Mouse (Mus musculus): ENCODE results near the gene Zfp748. TPM values are rescaled to one million over a fixed set of nuclear protein-coding genes. Genes with fewer than 3 reads are reported as not detected.

Zfp748 gene
- polyA plus RNA-seq (2014; fragmentation: Illumina TruSeq; extraction: RNeasy Lipid Tissue Mini Kit (QIAGEN cat#74804); ENCODE audit: low read depth, low replicate concordance): 8.8 TPM

DNA sequence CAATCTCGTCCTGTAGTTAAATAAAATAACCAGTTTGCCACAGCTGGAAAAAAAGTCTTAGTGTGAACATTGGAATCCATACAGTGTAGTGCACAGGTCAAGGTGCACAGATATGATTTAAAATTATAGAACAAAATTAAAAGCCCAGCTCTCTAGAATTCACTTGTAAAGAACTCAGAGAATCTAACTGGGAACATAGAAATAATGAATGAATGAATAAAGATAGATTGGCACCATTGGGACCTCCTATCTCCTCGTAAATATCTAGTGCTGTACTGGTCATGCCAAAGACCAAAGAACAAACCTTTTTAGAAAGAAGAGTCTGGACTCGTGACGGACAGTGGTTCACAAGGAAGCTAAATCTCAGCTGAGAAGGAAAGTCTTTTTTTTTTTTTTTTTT is at the start of gene Zfp748:
Zfp748 (minus strand) TSS at position 101 of the 400 bp plus-strand sequence.

DNA sequence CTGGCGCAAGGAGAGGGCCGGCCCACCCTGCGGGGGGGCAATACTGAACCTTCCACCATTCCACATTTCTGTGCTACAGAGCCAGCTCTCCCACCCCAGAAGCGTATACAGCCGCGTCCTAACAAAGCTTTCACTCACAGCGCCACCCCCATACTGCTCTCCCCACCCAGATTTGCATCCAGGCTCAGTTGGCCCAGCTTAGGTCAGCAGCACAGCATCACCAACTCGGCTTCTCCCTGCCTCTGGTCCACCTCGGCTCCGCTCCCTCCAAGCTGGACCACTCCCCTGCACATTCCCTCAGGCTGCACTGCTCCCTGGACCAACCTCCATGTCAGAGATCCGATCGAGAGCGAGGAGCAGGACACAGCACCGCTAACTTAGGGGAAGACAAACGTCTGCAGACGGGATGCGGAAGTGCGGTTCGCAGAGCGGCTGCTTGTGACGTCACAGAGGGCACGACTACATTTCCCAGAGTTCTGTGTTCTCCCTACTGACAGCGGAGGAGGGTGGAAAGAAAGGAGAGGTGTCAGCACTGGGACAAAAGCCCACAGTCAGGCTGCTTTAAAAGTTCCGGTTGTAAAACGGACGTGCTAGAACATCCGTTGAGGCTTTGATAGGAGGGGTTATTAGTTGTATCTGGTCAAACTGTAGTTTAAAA is 27.7 kb downstream of the Zfp748 start, which contains the start of the genes Gm26965 and Zfp87:
Gm26965 (minus strand) TSS at position 399 of the 658 bp plus-strand sequence.
Zfp87 (minus strand) TSS at position 425 of the 658 bp plus-strand sequence.

DNA sequence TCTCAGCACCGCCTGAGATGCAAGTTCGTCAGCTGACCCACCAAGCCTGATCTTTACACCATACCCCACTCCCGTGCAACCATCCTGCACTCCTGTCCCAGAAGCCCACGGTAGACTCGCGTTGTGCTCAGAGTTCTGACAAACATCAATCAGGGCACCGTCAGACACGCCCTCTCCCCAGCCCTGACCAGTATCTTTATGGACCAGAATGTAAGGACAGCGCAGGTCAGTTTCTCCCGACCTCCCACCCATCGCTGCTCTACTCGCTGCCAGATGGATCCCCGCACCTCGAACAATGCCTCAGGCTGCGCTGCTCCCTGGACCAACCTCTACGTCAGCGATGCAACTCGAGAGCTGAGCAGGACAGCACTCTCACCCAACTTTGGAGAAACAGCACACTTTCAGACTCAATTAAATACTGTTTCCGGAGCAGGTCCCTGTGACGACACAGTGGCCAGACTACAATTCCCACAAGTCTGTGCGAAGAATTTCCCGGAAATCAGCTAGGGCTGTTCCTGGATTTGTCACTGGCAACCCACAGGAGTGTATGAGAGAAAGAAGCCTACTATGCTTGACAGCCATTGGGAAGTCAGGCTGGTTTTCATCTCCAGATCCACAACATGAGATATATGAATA is 53.4 kb downstream of the Zfp748 start, which contains the start of gene Zfp58:
Zfp58 (minus strand) TSS at position 472 of the 636 bp plus-strand sequence.

Other genes starting within 250 kb of the Zfp748 start
- 0.69 TPM for gene Zfp457, start 247.3 kb downstream of the Zfp748 start, polyA plus RNA-seq (2014; fragmentation: Illumina TruSeq; extraction: RNeasy Lipid Tissue Mini Kit (QIAGEN cat#74804); ENCODE audit: low read depth, low replicate concordance)
- 12.4 TPM for gene Zfp595, start 221.3 kb downstream of the Zfp748 start, polyA plus RNA-seq (2014; fragmentation: Illumina TruSeq; extraction: RNeasy Lipid Tissue Mini Kit (QIAGEN cat#74804); ENCODE audit: low read depth, low replicate concordance)
- not detected for gene Gm28044, start 193.3 kb downstream of the Zfp748 start, polyA plus RNA-seq (2014; fragmentation: Illumina TruSeq; extraction: RNeasy Lipid Tissue Mini Kit (QIAGEN cat#74804); ENCODE audit: low read depth, low replicate concordance)
- 8.5 TPM for gene Zfp953, start 193.2 kb downstream of the Zfp748 start, polyA plus RNA-seq (2014; fragmentation: Illumina TruSeq; extraction: RNeasy Lipid Tissue Mini Kit (QIAGEN cat#74804); ENCODE audit: low read depth, low replicate concordance)
- not detected for gene Gm28041, start 178.1 kb downstream of the Zfp748 start, polyA plus RNA-seq (2014; fragmentation: Illumina TruSeq; extraction: RNeasy Lipid Tissue Mini Kit (QIAGEN cat#74804); ENCODE audit: low read depth, low replicate concordance)
- 2.1 TPM for gene Zfp456, start 178.0 kb downstream of the Zfp748 start, polyA plus RNA-seq (2014; fragmentation: Illumina TruSeq; extraction: RNeasy Lipid Tissue Mini Kit (QIAGEN cat#74804); ENCODE audit: low read depth, low replicate concordance)
- 6.3 TPM for gene Zfp429, start 154.0 kb downstream of the Zfp748 start, polyA plus RNA-seq (2014; fragmentation: Illumina TruSeq; extraction: RNeasy Lipid Tissue Mini Kit (QIAGEN cat#74804); ENCODE audit: low read depth, low replicate concordance)
- gene Zfp459, start 132.4 kb downstream of the Zfp748 start, polyA plus RNA-seq (2014; fragmentation: Illumina TruSeq; extraction: RNeasy Lipid Tissue Mini Kit (QIAGEN cat#74804); ENCODE audit: low read depth, low replicate concordance): 0.21 TPM
- 75.3 TPM for gene Zfp874a, start 102.2 kb downstream of the Zfp748 start, polyA plus RNA-seq (2014; fragmentation: Illumina TruSeq; extraction: RNeasy Lipid Tissue Mini Kit (QIAGEN cat#74804); ENCODE audit: low read depth, low replicate concordance)
- gene Zfp874b, start 69.6 kb downstream of the Zfp748 start, polyA plus RNA-seq (2014; fragmentation: Illumina TruSeq; extraction: RNeasy Lipid Tissue Mini Kit (QIAGEN cat#74804); ENCODE audit: low read depth, low replicate concordance): 22.3 TPM
- gene Zfp58, start 53.3 kb downstream of the Zfp748 start, polyA plus RNA-seq (2014; fragmentation: Illumina TruSeq; extraction: RNeasy Lipid Tissue Mini Kit (QIAGEN cat#74804); ENCODE audit: low read depth, low replicate concordance): 14.5 TPM
- gene Gm26965, start 27.7 kb downstream of the Zfp748 start, polyA plus RNA-seq (2014; fragmentation: Illumina TruSeq; extraction: RNeasy Lipid Tissue Mini Kit (QIAGEN cat#74804); ENCODE audit: low read depth, low replicate concordance): not detected
- gene Zfp87, start 27.7 kb downstream of the Zfp748 start, polyA plus RNA-seq (2014; fragmentation: Illumina TruSeq; extraction: RNeasy Lipid Tissue Mini Kit (QIAGEN cat#74804); ENCODE audit: low read depth, low replicate concordance): 9.1 TPM
- gene Zfp729b, start 55.9 kb upstream of the Zfp748 start, polyA plus RNA-seq (2014; fragmentation: Illumina TruSeq; extraction: RNeasy Lipid Tissue Mini Kit (QIAGEN cat#74804); ENCODE audit: low read depth, low replicate concordance): 15.0 TPM
- not detected for gene Gm49345, start 83.9 kb upstream of the Zfp748 start, polyA plus RNA-seq (2014; fragmentation: Illumina TruSeq; extraction: RNeasy Lipid Tissue Mini Kit (QIAGEN cat#74804); ENCODE audit: low read depth, low replicate concordance)
- gene Zfp729a, start 84.0 kb upstream of the Zfp748 start, polyA plus RNA-seq (2014; fragmentation: Illumina TruSeq; extraction: RNeasy Lipid Tissue Mini Kit (QIAGEN cat#74804); ENCODE audit: low read depth, low replicate concordance): 8.7 TPM
- 5.6 TPM for gene Zfp738, start 133.2 kb upstream of the Zfp748 start, polyA plus RNA-seq (2014; fragmentation: Illumina TruSeq; extraction: RNeasy Lipid Tissue Mini Kit (QIAGEN cat#74804); ENCODE audit: low read depth, low replicate concordance)
- gene Zfp65, start 175.3 kb upstream of the Zfp748 start, polyA plus RNA-seq (2014; fragmentation: Illumina TruSeq; extraction: RNeasy Lipid Tissue Mini Kit (QIAGEN cat#74804); ENCODE audit: low read depth, low replicate concordance): 13.2 TPM
- gene Zfp85, start 201.4 kb upstream of the Zfp748 start, polyA plus RNA-seq (2014; fragmentation: Illumina TruSeq; extraction: RNeasy Lipid Tissue Mini Kit (QIAGEN cat#74804); ENCODE audit: low read depth, low replicate concordance): 8.2 TPM
- 2.6 TPM for gene Zfp493, start 225.9 kb upstream of the Zfp748 start, polyA plus RNA-seq (2014; fragmentation: Illumina TruSeq; extraction: RNeasy Lipid Tissue Mini Kit (QIAGEN cat#74804); ENCODE audit: low read depth, low replicate concordance)